Mouse (Mus musculus) lung, postnatal 0 days (tissue): ENCODE results near the gene Slc6a3.

Experiments used
- CTCF ChIP-seq: IDR thresholded peaks from 2 replicates; pipeline ENCODE4 v1.5.1; 2016; ENCODE audit warnings: antibody characterized with exemption, mild to moderate bottlenecking
- EP300 ChIP-seq: IDR thresholded peaks from 2 replicates; pipeline ENCODE4 v1.6.1; 2016; ENCODE audit warnings: antibody characterized with exemption, mild to moderate bottlenecking, control low read depth

- TF ChIP-seq CTCF (no peak), EP300 (no peak)
Observed at GRCm38 (mm10) chr13:73489986-73490385, 46.6 kb upstream of the Slc6a3 start.
